Mouse (Mus musculus) cerebellum, adult 2 months (tissue): ENCODE measurements at regions not wholly inside any gene's neighbourhood (a gene's known extent, or its start where the extent isn't known, plus 50 kb on each side); places are given as distances from the start of the nearest gene placed in this dataset.

Source experiments
- CTCF ChIP-seq: fragments of 200-500 bp; IDR thresholded peaks from 2 replicates; pipeline ENCODE4 v1.5.1; 2011; ENCODE audit warnings: low read depth, mild to moderate bottlenecking, control low read depth, low read length, moderate library complexity, borderline replicate concordance; ENCODE audit not compliant: insufficient read depth
- POLR2A ChIP-seq: fragments of 200-500 bp; IDR thresholded peaks from 2 replicates; pipeline ENCODE4 v1.6.1; 2011; ENCODE audit warnings: low read length, control low read depth, borderline replicate concordance; ENCODE audit not compliant: insufficient read depth

DNA sequence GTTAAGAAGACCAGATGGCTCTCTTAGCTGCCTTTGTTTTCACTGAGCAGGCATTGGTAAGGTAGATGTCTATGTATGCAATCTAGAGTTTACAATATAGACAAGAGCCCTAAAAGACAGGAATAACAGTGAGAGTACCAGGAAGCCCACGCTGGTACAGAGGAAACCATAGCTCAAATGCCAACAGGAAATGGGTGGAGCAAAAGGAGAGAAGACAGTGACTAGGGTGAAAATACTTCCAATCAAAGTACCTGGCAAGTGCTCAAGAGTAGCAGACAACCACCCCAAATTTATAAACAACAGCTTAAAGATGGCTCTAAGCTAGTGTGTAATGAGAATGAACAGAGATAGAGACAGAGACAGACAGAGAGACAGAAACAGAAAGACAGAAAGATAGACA, 151.5 kb upstream of the Negr1 start:
- TF ChIP-seq POLR2A (no peak), CTCF (no peak)
